Mouse (Mus musculus): Measurements from ENCODE around the gene Sept5. TPM values are rescaled to one million over a fixed set of nuclear protein-coding genes. Genes with fewer than 3 reads are reported as not detected.
A peak's percentile ranks its signal among the peaks of the same experiment; 100 is the strongest.

The Sept5 gene
- polyA plus RNA-seq, 1 experiment from 2014 or later, result 105 TPM

DNA sequence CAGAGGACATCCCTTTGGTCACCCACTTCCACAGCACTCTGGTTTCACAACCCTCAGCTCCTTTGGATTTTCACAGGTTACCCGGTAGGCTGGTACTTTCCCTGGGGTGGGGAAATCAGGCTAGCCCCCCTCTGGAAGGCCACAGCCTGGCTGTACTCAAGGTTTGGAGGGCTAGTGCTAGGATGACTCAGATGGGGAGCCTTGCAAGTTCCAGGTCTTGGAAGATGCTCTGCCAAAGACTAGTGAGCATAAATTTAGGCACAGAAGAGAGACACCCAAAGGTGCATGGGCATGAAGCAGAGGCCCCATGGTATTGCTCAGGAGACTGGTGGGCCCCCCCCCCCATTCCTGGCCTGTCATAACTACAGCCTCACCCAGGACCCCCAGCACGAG, 810 bp downstream of the Sept5 start:
- ATAC-seq (ENCODE audit: low FRiP score), result no peak
- H3K4me3 ChIP-seq, result peak overlapping the region; percentile 89
- H3K36me3 ChIP-seq, result peaks cover 16% of the 10 kb centered on the region
- no peaks in the 10 kb centered on the region for H3K9me3 ChIP-seq (replicated peaks)
- 32% methylated on average over 2 of the region's 2 CpGs for WGBS
- H3K4me2 ChIP-seq (replicated peaks), result peak overlapping the region; percentile 90
- peak overlapping the region; percentile 93 for H3K9ac ChIP-seq
- H3K27ac ChIP-seq, result peak overlapping the region; percentile 93
- peaks cover 31% of the 10 kb centered on the region for H3K4me1 ChIP-seq
- H3K27me3 ChIP-seq, result peaks cover 43% of the 10 kb centered on the region

GRCm38 (mm10) chr16:18628206-18628947, 1.4 kb downstream of the Sept5 start:
- peak overlapping the region; percentile 93 for H3K9ac ChIP-seq
- H3K27ac ChIP-seq, result peak overlapping the region; percentile 93
- 55% methylated on average over 7 of the region's 7 CpGs for WGBS

GRCm38 (mm10) chr16:18627163-18627562, 2.6 kb downstream of the Sept5 start:
- Histone ChIP-seq H3K4me1 (peaks cover 31% of the 10 kb centered on the region), H3K4me2 (replicated peaks) (peak overlapping the region; percentile 90), H3K9ac (0 out of 2 replicates have a peak overlapping the region, but pooled peaks have one; percentile 93), H3K27me3 (peaks cover 61% of the 10 kb centered on the region), H3K9me3 (replicated peaks) (no peaks in the 10 kb centered on the region), H3K36me3 (peaks cover 34% of the 10 kb centered on the region), H3K27ac (no peak overlapping the region), H3K4me3 (peak overlapping the region; percentile 50; the same call in 1 of the 2 replicates)
- 41% methylated on average over 3 of the region's 3 CpGs for WGBS
- no peak for ATAC-seq (ENCODE audit: low FRiP score)

More at GRCm38 (mm10) chr16:18628206-18628947, 1.4 kb downstream of the Sept5 start:
- Histone ChIP-seq H3K4me2 (replicated peaks) (peak overlapping the region; percentile 90), H3K4me1 (peaks cover 31% of the 10 kb centered on the region), H3K4me3 (peak overlapping the region; percentile 89), H3K36me3 (peaks cover 21% of the 10 kb centered on the region), H3K9me3 (replicated peaks) (no peaks in the 10 kb centered on the region), H3K27me3 (peaks cover 49% of the 10 kb centered on the region)
- peak; percentile 17; the same call in 1 of the 2 replicates for ATAC-seq (ENCODE audit: low FRiP score)

DNA sequence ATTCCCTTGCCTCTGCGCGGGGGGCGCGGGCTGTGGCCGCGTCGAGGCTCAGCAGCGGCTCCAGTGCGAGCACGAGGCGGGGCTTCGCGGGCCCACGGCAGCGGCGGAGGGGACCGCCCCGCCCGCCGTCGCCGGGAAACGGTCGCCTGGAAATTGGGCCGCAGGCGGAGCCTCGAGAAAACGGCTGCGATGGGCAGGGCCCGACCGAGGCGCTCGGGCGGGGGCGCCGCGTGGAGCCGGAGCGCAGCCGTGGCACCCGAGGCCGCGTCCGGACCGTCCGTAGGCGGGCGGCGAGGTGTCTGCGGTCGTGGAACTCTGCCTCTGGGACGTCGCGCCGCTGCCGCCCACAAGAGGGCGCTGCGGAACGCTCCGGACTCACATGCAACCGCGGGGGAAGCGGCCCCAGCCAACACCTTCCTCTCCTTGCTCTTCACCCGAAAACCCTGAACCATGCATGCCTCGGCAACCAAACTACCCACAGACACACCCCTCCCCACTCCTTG, 3.3 kb downstream of the Sept5 start, which contains the start of gene Gm49601:
Gene Gm49601 (minus strand): TSS at position 52 of the 503 bp plus-strand sequence.
- peak within 1 kb of the TSS; percentile 90 for H3K4me2 ChIP-seq (replicated peaks)
- peaks cover 36% of the 10 kb centered on the region for H3K36me3 ChIP-seq
- H3K4me3 ChIP-seq, result peak within 1 kb of the TSS; percentile 50
- H3K9ac ChIP-seq, result peak within 1 kb of the TSS; percentile 93
- WGBS, result 0% methylated on average over 32 of the region's 65 CpGs
- H3K9me3 ChIP-seq (replicated peaks), result no peaks in the 10 kb centered on the region
- H3K27ac ChIP-seq, result no peak within 1 kb of the TSS
- H3K27me3 ChIP-seq, result peaks cover 68% of the 10 kb centered on the region
- peak; percentile 36 for ATAC-seq (ENCODE audit: low FRiP score)
- H3K4me1 ChIP-seq, result peaks cover 34% of the 10 kb centered on the region

- Histone ChIP-seq H3K9me3 (replicated peaks) (no peaks in the 10 kb centered on the region), H3K36me3 (peaks cover 36% of the 10 kb centered on the region), H3K27ac (no peak overlapping the region), H3K9ac (peak overlapping the region; percentile 73), H3K4me3 (peak overlapping the region; percentile 50), H3K4me1 (peaks cover 40% of the 10 kb centered on the region), H3K27me3 (peaks cover 74% of the 10 kb centered on the region), H3K4me2 (replicated peaks) (peak overlapping the region; percentile 90)
- WGBS, result 11% methylated on average over 26 of the region's 26 CpGs
- no peak for ATAC-seq (ENCODE audit: low FRiP score)
These were observed 3.9 kb downstream of the Sept5 start for GRCm38 (mm10) chr16:18625791-18626311.

- no peak overlapping the region for H3K4me3 ChIP-seq
- peaks cover 82% of the 10 kb centered on the region for H3K27me3 ChIP-seq
- no peak for ATAC-seq (ENCODE audit: low FRiP score)
- H3K4me1 ChIP-seq, result peaks cover 45% of the 10 kb centered on the region
- H3K36me3 ChIP-seq, result peaks cover 36% of the 10 kb centered on the region
- H3K9ac ChIP-seq, result no peak overlapping the region
- 40% methylated on average over 14 of the region's 14 CpGs for WGBS
- no peak overlapping the region for H3K4me2 ChIP-seq (replicated peaks)
- no peak overlapping the region for H3K27ac ChIP-seq
- H3K9me3 ChIP-seq (replicated peaks), result no peaks in the 10 kb centered on the region
These were observed 4.7 kb downstream of the Sept5 start for GRCm38 (mm10) chr16:18625097-18625496.

- Histone ChIP-seq H3K9ac (no peak overlapping the region), H3K36me3 (peaks cover 36% of the 10 kb centered on the region), H3K4me2 (replicated peaks) (no peak overlapping the region), H3K4me3 (no peak overlapping the region), H3K27me3 (peaks cover 86% of the 10 kb centered on the region), H3K27ac (no peak overlapping the region), H3K9me3 (replicated peaks) (no peaks in the 10 kb centered on the region), H3K4me1 (peaks cover 45% of the 10 kb centered on the region)
- no peak for ATAC-seq (ENCODE audit: low FRiP score)
- 25% methylated on average over 15 of the region's 15 CpGs for WGBS
These were observed 5.1 kb downstream of the Sept5 start for GRCm38 (mm10) chr16:18624641-18625040.

- peaks cover 36% of the 10 kb centered on the region for H3K36me3 ChIP-seq
- peaks cover 44% of the 10 kb centered on the region for H3K4me1 ChIP-seq
- H3K9me3 ChIP-seq (replicated peaks), result no peaks in the 10 kb centered on the region
- WGBS, result 39% methylated on average over 15 of the region's 15 CpGs
- H3K27me3 ChIP-seq, result peaks cover 93% of the 10 kb centered on the region
- ATAC-seq (ENCODE audit: low FRiP score), result no peak
- no peak overlapping the region for H3K27ac ChIP-seq
- H3K9ac ChIP-seq, result no peak overlapping the region
- H3K4me3 ChIP-seq, result no peak overlapping the region
- H3K4me2 ChIP-seq (replicated peaks), result no peak overlapping the region
These were observed 5.8 kb downstream of the Sept5 start for GRCm38 (mm10) chr16:18623751-18624540.

DNA sequence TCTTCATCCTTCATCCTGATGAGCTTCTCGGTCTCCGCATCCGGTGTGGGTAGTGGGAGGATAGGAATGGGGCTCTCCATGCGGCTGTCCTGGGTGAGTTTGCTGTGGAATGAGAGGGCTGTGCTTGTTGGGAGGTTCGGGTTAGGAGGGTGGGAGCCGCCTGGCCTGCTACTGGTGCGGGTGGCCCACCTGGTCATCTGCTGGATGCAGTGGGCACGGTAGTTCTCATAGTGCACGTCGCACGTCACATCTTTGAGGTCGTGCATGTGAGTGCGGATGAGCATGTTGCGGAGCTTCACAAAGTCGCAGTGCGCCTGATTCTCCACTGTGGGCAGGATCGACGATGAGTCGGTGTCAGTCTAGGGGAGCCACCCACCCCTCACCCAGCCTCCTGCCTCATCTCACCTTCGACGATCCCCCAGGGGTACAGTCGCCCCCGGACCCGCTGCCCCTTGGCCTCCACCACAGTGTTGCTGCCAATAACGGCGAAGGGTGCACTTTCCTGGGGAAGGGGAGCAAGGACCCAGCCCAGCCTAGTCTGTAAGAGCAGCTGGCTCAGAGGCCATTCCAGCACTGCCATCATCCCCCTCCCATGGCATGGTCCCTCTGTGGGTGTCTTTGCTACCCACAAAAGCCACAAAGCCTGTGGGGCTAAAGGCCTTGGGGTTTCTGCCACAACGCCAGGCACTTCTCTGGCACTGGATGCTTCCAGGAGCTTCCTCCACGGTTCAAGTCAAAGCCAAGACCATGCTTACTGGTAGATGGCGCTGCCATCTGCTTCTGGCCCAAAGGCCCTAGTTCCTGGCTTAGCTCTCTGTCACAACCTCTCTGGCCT, 6.6 kb downstream of the Sept5 start:
- no peak for ATAC-seq (ENCODE audit: low FRiP score)
- no peak overlapping the region for H3K27ac ChIP-seq
- peaks cover 36% of the 10 kb centered on the region for H3K4me1 ChIP-seq
- peaks cover 100% of the 10 kb centered on the region for H3K27me3 ChIP-seq
- no peak overlapping the region for H3K4me2 ChIP-seq (replicated peaks)
- H3K9ac ChIP-seq, result no peak overlapping the region
- H3K9me3 ChIP-seq (replicated peaks), result no peaks in the 10 kb centered on the region
- no peak overlapping the region for H3K4me3 ChIP-seq
- peaks cover 36% of the 10 kb centered on the region for H3K36me3 ChIP-seq
- 32% methylated on average over 29 of the region's 29 CpGs for WGBS

- Histone ChIP-seq H3K27ac (no peak within 1 kb of the TSS), H3K36me3 (peaks cover 36% of the 10 kb centered on the region), H3K4me1 (peaks cover 31% of the 10 kb centered on the region), H3K9ac (0 out of 2 replicates have a peak within 1 kb of the TSS, but pooled peaks have one; percentile 47), H3K9me3 (replicated peaks) (no peaks in the 10 kb centered on the region), H3K4me2 (replicated peaks) (peak within 1 kb of the TSS; percentile 80), H3K27me3 (peaks cover 97% of the 10 kb centered on the region), H3K4me3 (peak within 1 kb of the TSS; percentile 42)
- WGBS, result 5% methylated on average over 17 of the region's 17 CpGs
- ATAC-seq (ENCODE audit: low FRiP score), result no peak
These were observed 7.7 kb downstream of the Sept5 start, which contains the start of gene Gp1bb for GRCm38 (mm10) chr16:18622019-18622418. Gene Gp1bb, minus strand, starts transcription at chr16:18622403.

- whole genome bisulfite sequencing, result 3% methylated on average over 38 of the region's 38 CpGs
- H3K4me2 ChIP-seq (replicated peaks), result peak overlapping the region; percentile 80
- peaks cover 97% of the 10 kb centered on the region for H3K27me3 ChIP-seq
- H3K4me3 ChIP-seq, result peak overlapping the region; percentile 42
- peak overlapping the region; percentile 47; the same call in 1 of the 2 replicates for H3K9ac ChIP-seq
- no peak overlapping the region for H3K27ac ChIP-seq
- peaks cover 27% of the 10 kb centered on the region for H3K4me1 ChIP-seq
- no peaks in the 10 kb centered on the region for H3K9me3 ChIP-seq (replicated peaks)
- no peak for ATAC-seq (ENCODE audit: low FRiP score)
- H3K36me3 ChIP-seq, result peaks cover 36% of the 10 kb centered on the region
These were observed 8.3 kb downstream of the Sept5 start for GRCm38 (mm10) chr16:18621362-18622001.
